Mouse (Mus musculus) gastrocnemius, postnatal 4 days (tissue): Measurements from ENCODE around the gene Scamp4. TPM values are rescaled to one million over a fixed set of nuclear protein-coding genes. Genes with fewer than 3 reads are reported as not detected.
"Not testable (repeated sequence)": the region's sequence is repeated elsewhere in the genome, so short reads cannot be mapped to it uniquely, and the experiment has no call there.

Source experiments
- DNase-seq, 2 experiments: peaks; one replicate each; pipeline ENCODE4 v3.0.0; 2021 to 2022; ENCODE audit warnings: low spot score in 2 of 2, mixed read lengths in 2 of 2
- total RNA-seq, 2 experiments: library from RNA; stranded (reverse); gene quantifications; 2 replicates each; pipeline ENCODE4 v1.2.3; 2021

Gene Scamp4
- total RNA-seq, 2 experiments from 2014 or later, result 27.4 to 27.9 TPM

DNA sequence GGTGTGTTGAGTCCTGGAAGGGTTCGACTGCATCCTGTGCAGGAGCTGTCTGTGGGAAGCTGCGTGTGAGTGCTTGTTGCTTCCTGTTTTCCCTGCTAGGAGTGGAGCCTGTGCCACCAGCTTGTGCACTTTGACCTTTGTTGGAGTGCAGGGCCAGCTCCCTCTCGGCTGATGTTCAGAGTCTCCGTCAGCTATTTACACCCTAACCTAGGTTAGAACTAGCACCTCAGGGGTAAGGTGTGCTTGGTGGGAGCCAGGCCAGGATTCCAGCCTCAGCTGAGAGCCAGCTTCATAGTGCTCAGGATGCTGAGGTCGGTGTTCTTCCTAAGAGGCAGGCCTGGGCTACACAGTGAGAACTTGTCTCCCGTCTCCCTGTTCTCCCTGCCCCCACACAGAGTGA lies 32.7 kb downstream of the Scamp4 start:
- DNase-seq, result no peak

DNA sequence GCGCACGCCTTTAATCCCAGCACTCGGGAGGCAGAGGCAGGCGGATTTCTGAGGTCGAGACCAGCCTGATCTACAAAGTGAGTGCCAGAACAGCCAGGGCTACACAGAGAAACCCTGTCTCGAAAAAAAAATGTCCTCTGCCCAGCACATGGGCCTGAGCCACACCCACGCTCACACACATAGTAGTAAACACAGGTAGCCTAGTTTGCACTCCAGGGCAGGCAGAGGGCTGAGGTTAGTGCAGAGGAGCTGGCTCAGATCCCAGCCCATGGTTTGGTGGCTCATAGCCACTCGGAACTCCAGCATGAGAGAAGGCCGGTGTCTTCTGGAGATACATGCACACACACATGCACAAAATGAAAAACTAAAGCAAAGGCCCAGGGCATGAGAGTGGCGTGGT lies 44.3 kb downstream of the Scamp4 start:
- no peak for DNase-seq

DNA sequence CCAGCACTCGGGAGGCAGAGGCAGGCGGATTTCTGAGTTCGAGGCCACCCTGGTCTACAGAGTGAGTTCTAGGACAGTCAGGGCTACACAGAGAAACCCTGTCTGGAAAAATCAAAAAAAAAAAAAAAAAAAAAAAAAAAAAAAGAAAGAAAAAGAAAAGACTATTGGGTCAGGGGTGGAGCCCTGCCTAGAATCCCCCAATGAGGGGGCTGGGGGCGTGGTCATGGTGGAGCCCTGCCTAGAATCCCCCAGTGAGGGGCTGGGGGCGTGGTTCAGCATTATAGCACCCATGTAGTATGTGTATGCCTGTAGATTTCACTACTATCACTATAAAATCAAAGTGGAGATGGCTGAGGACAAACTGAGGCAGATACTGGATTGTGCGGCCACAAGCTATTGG lies 47.2 kb downstream of the Scamp4 start:
- not testable (repeated sequence) for DNase-seq

DNA sequence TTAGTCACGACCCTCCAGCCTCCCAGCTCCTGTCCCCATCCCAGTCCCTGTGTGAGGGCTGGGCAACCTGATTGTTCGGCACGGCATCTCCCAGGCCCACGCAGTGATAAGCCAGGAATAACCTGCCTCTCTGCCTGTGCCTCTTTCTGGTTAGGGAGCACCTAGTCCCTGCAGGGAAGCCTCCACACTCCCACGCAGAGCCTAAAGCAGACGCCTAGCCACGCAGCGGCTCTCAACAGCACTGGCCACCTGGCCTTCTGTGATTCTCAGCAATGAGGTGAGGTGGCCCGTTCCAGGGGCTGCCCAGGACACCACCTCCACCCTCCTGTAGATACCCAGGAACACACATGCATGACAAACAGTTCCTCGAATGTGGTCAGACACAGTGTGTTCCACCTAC lies 47.7 kb downstream of the Scamp4 start:
- no peak for DNase-seq

DNA sequence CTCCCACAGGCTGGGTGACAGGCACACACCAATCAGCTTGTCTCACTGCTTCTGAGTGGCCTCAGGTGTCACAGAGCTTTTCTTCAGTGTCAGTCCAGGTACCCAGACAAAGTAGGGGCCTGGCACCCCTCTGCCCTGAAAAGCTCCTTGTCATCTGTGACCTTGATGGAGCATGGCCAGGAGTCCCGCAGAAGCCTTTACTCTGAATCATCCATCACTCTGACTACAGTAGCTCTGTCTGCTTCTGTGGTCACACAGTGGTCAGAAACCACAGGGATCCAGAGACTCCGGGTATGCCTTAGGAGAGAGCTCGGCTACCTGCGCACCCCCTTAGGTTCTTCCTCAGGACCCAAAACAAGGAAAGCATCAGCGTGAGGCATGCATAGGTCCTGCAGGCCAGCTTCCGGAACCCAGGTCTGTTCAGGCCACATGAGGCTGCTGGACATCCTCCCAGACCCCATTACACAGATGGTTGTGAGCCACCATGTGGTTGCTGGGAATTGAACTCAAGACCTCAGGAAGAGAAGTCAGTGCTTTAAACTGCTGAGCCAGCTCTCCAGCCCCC lies 50.6 kb downstream of the Scamp4 start:
- DNase-seq, result no peak

DNA sequence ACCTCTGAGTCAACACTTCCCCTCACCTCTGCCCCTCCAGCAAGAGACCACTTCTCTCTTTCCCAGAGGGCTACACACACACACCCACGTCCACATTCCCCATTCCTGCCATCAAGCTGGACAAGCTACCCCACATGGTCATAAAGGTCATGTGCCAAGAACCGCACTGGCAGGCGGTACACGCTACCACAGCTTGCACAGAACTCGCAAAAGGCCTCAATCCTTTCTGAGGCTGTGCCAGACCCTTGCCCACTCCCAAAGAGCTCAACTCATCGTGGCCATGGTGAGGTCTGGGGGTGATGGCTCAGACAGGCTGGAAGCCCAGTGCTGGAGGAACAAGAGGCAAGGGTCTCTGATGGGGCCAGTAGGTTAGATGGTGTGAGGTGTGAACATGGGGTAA lies 52.2 kb downstream of the Scamp4 start:
- no peak for DNase-seq

DNA sequence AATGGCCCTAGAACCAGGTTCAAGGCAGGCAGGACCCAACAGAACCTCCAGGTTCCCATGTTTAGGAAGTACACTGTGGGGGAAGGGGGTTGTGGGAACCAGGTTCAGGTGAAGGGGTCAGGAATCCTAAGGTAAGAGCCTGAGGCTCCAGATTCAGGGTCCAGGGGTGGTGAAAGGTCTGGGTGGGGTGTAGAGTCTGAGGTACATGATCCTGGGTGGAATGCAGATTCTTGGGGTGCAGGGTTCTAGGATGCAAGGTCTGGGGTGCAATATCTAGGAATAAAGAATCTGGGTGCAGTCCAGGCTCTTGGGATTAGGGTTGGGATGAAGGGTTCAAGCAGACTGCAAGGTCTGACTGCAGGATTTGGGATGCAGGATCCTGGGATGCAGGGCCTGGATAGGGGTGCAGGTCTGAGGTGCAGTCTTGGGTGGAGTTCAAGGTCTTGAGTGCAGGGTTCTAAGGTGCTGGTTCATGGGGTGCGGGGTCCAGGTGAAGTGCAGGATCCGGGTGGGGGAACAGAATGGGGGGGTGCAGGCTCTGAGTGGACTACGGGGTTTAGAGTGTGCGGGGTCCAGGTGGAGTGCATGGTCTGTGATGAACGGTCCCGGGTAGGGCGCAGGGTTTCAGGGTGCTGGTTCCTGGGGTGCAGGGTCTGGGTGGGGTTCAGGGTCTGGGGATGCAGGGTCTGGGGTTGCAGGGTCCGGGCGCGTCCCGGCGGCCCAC lies 52.9 kb downstream of the Scamp4 start:
- DNase-seq, result no peak

DNA sequence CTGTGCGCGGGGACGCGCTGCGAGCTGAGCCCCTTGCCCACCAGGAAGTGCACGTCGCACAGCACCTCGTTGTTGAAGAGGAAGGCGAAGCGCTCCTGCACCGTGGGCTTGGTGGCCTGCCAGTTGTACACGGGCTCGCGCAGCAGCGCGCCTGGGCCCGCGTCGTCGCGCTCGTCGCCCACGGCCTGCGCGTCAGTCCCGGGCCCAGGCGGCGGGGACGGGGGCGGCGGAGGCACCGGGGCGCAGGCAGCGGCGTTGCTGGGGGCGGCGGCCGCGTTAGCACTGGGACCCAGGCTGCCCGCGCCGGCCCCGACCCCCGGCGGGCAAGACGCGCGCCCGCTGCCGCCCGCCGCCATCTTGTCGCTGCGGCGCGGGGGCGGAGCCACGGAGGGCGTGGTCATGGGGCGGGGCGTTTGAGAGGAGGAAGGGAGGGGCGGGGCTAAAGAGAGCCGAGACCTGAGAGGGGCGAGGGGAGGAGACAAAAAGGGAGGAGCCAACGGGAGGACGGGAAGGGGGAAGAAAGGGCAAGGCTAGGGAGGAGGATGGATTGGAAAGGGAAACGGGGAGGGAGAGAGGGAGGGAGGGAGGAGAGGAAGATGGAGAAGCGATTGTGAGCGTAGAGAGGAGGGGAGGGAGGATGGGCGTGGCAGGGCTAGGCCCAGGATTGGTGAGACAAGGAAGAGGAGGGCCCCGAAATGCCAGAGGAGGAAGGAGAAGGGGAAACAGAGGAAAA lies 53.6 kb downstream of the Scamp4 start:
- DNase-seq, result peak; percentile 96 to 99

DNA sequence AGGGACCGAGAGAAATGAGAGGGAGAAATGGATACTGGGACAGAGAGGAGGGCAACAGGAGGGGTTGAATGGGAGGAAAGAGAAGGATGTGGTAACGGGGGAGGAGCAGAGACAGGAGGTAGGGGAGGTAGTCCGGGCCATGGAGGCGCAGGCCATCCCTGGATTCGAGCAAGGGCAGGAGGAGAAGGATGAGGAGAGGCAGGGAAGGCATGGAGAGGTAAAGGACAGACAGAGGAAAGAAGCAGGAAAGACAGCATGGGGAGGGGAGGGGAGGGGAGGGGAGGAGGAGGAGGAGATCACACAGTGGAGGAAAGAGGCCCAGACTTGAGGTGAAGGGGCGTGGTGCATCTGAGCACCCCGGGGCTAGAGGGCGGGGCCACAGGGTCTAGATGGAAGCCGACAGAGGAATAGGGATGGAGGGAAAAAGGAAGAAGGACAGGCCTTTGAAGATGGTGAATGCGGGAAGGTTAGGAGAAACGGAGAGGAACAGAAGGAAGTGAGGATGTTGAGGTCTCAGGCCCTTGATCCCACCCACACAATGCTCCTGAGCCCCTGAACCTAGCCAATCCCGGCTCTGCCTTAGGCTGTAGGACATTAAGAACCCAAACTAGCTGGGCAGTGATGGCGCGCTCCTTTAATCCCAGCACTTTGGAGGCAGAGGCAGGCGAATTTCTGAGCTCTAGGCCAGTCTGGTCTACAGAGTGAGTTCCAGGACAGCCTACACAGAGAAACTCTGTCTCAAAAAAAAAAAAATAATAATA lies 54.4 kb downstream of the Scamp4 start, which contains the start of gene Btbd2:
Gene Btbd2, minus strand, starts transcription at position 209 of the 761 bp plus-strand sequence.
- no peak for DNase-seq

DNA sequence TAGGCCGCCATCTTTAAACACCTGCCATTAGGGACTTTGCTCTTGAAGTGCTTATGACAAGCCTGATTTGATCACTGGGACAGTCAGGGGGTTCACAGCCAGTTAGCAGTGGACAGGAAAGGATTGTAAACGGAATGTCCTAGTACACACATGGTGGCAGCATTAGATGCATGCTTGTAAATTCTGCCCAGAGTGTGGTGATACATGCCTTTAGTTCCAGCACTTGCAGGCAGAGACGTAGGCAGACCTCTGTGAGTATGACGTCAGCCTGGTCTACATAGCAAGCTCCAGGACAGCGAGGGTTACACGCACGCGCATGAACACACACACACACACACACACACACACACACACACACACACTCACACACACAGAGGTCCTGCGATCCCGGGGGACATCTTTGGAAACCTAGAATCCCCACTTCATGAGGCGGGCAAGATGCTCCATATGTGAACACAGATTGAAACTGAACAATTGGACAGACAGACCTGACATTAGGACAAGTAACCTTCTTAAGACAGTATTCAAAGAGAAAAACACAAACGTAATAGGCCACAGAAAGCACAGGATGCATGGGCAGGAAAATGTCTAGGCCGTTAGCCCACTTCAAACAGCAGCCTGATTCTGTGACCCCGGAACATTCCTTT lies 55.6 kb downstream of the Scamp4 start:
- DNase-seq, result no peak

DNA sequence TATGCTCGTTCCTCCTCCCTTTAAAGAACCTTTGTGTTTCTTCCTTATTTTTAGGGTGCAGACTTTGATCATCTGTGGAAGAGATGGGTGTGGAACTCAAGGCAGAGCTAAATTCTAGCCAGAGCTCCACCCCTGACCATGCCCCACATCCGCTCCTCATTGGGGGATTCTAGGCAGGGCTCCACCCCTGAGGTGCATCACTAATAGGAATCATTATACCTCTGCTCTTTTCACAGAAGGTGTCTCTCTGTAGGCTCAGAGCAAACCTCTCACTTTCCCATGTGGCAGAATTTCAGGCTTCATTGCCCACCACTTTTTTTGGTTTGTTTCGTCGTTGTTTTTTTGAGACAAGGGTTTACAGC lies 56.1 kb downstream of the Scamp4 start:
- DNase-seq, result no peak

DNA sequence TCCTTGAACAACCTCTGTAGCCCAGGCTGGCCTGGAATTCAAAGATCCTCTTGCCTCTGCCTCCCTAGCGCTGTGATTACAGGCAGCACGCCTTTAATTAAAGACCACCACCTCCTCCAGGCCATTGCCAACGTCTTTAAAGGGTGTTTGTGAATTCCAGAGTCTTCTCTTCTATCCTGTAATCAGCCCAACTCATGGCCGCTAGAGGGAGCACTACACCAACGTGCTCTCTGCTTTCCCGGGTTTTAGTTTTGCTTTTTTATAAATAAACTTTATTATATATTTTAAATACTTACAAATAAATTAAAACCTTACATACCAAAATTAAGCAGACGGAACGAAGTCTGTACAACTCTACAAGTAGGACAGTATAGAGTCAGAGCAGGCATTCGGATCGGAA lies 56.5 kb downstream of the Scamp4 start:
- peak in 1 of 2 experiments; percentile 81 for DNase-seq

DNA sequence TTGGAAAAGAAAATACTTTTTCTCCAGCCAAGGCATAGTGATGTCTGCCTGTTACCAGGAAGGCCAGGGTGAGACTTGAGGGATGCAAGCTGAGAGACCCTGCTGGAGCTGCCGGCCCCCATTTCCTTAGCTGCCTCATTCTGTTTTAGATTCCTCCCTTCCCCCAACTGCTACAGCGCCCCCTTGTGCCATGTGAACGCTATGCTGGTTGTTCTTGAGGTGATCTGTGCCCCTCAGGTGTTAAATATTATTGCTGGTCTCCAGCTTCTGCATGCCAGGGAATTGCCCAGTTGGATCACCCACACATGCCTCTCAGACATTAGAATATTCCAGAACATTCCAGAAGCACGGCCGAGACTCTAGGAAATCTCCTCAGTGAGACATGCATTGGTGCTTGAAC lies 58.5 kb downstream of the Scamp4 start:
- no peak for DNase-seq

DNA sequence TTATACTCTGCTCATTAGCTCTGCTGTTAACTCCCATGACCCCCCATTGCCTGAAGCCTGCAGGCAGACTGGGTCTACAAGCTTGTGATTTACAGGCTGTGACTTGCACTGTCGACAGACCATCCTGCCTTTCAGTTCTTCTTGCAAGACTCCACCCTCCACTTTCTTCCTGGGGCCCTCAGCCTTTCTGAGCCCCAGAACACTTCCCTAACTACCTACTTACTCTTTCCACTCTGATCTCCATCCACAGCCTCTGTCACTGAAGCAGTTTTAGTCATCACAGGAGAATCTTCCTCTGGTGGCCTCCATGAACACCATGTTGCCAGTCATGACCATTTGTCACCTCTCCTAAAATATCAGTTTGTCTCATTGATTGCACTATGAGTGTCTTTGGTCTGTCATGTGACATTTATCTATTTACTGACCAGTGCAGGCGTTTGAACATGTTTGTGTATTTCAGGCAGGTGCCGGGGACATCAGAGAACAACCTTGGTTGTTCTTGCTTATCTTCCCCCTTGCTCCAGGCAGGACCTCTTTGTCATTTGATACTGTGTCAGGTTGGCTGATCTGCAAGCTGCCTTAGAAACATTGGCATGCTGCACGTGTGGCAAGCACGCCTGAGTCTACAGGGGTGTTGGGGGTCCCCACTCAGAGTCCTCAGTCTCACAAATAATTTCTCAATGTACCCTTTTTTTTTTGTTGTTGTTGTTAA lies 61.0 kb downstream of the Scamp4 start:
- DNase-seq, result no peak

DNA sequence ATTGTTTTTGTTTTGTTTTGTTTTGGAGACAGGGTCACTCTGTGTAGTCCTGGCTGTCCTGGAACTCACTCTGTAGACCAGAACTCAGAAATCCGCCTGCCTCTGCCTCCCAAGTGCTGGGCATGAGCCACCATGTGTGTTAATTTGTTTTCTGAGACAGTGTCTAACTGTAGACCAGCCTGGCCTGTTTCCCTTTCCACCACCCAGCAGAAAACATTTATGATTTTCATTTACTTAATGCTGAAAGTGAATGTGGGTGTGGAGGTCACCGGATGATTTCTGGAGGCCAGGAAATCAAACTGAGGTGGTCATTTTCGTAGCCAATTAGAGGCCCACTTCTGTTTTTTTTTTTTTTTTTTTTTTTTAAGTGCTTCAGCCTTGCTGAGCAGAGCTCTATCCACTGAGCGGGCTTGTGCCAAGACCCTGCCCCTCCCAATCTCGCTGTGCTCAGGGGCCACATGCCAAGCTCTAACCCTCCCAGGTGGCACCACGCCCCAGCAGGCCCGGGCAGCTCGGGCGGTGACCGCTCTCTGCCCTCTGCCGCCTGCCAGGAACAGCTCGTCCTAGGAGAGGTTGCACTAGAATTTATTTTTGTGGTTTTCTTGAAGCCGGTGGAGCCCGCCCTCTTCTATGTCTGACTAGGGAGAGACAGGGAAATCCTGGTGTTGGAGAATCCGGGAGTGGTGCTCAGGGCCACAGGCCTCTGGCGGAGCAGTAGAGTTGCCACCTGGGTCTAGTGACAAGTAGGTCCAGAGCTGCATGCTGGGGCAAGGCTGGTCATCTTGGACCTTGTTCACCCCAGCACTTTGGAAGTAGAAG lies 61.7 kb downstream of the Scamp4 start:
- DNase-seq, result peak; percentile 67 to 85

DNA sequence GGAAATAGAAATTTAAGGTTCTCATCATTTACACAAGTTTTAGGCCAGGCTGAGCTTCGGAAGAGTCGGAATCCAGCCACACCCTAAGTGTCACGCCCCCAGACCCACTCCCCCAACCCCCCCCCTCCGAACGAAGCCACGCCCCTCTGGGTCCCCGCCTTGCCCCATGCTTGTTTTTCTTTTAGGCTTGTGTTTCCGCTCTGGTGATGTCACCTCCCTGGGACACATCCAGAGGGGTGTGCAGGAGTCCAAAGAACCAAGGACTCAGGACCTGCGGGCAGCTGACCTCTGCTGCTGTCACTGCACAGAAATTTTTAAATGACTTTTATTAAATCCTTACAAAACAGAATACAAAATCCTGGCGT lies 62.3 kb downstream of the Scamp4 start:
- peak in 1 of 2 experiments; percentile 75 for DNase-seq
